Mouse (Mus musculus): ENCODE measurements at regions not wholly inside any gene's neighbourhood (a gene's known extent, or its start where the extent isn't known, plus 50 kb on each side); places are given as distances from the start of the nearest gene placed in this dataset.

- DNase-seq (ENCODE audit: low spot score), result no peak
These were observed 75.0 kb downstream of the Lbh start for GRCm38 (mm10) chr17:72993134-72993533.

GRCm38 (mm10) chr17:72993626-72994025 lies 75.5 kb downstream of the Lbh start:
- no peak for DNase-seq (ENCODE audit: low spot score)

DNA sequence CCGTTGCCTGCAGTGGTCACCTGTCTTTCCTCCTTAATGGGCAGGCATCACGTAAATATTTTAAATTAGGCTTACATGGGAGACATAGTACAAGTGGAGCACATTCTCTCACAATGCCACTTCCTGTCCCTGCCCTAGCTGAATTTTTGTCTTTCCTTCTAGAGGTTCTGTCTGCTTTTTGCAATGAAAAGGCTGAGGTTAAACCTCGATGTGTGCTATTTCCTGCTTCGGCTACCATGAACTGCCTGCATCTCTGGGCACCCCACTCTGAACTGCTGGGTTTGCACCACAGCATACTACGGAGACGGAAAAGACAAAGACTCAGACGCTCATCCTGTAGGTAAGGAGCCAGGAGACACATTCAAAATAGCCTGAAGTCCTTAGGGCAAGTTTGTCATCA lies 78.4 kb downstream of the Lbh start:
- no peak for DNase-seq (ENCODE audit: low spot score)

DNA sequence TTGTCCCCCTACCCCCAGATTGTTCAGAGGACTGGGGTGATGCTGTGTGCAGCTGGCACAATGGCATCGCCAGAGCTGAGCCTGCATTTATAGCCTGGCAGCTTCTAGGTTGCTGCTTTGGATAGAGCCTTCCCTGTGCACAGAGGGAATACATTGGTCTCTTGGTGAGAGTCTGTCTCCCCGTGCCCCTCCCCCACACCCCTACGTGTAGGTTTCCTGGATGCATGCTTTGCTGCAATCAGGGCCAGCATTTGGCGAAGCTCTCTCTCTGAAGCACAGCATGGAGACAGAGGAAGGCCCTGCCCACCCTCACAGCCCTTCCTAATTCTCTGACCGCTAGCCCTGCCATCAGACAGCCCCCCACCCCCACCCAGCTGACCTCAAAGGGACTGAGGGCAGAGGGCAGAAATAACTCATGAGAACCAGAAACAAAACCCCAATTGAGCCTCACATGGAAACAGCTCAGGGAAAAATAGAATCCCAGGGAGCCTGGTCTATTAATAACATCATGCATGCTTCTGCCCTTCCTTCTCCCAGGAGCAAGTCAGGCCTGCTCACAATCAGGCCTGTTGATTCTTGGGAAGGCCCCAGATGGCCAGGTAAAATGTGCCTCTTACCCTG lies 79.3 kb downstream of the Lbh start:
- DNase-seq (ENCODE audit: low spot score), result no peak

DNA sequence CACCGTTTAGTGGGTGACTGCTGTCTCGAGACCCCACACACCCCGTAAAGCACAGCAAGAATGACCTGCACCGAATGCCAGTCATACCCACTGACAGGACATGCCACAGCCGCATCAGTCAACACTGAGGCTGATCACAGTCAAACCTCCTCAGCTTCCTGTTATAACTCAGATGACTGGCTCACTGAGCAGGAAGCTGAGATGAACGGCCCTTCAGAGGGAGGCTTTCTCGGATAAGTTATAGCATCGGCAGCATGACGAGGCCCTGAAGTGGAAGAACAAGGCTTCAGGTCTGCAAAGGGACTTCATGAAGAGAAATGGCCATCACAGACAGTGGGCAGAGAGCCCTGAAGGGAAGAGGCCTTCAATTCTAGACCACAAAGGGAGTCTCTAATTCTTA lies 87.0 kb downstream of the Lbh start:
- no peak for DNase-seq (ENCODE audit: low spot score)

GRCm38 (mm10) chr17:73008901-73009300 lies 90.8 kb downstream of the Lbh start:
- DNase-seq (ENCODE audit: low spot score), result peak; percentile 41

GRCm38 (mm10) chr17:73009962-73010361 lies 91.9 kb downstream of the Lbh start:
- DNase-seq (ENCODE audit: low spot score), result peak; percentile 54

DNA sequence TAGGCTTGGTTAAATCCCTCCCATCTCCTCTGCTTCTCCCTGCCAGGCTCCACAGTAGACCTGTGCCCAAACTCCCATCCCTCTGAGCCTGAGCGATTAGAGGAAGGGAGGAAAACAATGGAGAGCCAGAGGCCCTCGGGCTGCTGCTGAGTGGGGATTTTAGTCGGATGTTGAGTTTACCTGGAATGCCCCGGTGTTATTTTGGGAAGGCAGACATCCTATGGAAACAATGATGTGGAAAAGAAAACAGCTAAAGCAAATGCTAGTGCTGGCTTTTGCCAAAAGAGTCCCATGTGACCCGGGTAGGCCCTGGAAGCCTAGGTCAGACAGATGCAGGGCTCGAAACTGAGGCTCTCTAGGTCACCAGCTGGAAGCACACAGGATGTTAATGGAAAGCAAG lies 94.3 kb downstream of the Lbh start:
- DNase-seq (ENCODE audit: low spot score), result no peak

DNA sequence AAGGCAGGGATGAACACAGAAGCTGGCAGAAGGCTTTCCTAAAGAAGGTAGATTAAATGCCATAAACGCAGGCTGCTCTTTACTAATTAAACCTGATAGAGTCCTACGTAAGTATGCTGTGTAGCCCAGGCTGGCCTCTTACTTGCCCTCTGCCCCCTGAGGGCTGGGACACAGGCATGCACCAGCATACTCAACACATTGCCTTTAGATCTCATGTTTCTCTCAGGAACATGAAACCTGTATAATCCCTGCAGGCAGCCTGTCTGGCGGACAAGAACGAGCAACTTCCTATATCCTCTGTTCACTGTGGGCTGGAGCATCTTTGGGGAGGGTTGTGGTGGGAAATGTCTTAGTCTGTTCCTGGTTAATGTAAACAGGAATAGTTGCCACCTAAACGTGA lies 94.8 kb upstream of the Lclat1 start:
- no peak for DNase-seq (ENCODE audit: low spot score)

DNA sequence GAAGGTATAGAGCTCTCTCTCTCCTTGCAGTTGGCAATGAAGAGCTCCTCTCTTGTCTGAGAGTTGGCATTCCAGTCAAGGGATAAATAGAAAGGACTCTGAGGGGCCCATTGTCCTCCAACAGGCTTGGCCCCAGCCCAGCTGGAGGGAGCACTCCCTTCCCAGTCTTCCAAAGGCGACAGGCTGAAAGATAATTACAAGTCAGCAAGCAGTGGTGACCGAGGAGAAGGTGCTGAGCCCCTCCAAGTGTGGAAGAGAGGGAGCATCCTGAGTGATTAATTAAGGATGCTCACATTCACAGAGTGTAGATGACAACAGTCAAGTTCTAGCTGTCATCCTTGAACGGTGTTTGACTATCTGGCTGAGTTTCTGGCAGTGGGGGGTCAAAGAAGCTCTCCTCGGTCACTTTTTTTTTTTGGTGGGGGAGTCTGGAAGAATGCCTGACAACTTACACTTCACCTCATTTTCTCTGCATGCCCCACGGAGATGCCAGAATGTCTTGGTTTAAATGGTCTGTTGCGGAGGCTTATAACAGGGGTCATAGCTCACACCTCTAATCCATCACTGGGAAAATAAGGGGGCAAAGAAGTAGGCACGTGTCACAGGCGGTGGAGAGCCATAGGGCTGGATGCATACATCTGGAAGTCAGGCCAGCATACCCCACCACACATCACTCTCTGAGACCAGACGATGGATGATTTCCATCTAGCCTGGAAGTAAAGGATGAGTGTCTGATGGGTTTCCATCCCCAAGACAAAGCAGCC lies 93.5 kb upstream of the Lclat1 start:
- DNase-seq (ENCODE audit: low spot score), result no peak

DNA sequence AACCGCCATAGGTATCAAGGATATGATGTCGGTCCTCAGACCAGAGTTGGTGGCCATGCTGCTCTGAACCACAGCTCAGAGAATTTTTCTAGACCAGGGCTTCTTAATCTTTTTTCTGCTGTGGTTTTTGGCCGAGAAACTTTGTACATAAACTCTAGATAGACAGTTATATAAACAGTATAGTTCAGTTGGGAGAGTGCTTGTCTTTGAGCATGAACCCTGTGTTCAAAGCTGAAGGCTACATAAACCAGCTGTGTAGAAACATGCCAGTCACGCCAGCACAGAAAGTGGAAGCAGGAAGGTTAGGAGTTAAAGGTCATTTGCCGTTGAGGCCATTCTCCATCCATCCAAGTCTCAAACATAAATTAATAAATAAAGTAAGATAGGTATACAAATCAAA lies 90.6 kb upstream of the Lclat1 start:
- DNase-seq (ENCODE audit: low spot score), result no peak

DNA sequence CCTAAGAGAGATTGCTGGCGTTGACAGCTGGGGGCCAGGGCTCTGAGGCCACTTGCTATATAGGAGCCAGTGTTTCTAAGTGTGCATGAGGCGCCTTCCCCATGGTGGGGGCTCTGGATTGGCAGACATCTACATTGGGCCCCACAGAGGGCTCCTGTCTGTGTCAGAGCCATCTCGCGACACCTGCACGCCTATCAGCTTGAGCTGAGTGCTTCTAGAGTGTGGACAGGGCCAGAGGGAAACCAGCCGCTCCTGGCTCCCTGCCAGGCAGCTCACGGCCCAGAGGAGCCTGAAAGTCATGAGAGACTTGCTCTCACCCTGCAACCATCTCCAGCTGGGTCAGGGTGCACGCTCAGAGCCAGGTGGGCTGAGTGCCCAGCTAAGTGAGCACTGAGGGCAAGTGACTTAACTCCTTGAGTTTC lies 85.1 kb upstream of the Lclat1 start:
- DNase-seq (ENCODE audit: low spot score), result peak; percentile 65

- no peak for DNase-seq (ENCODE audit: low spot score)
These were observed 84.2 kb upstream of the Lclat1 start for GRCm38 (mm10) chr17:73023362-73024107.

- no peak for DNase-seq (ENCODE audit: low spot score)
These were observed 80.7 kb upstream of the Lclat1 start for GRCm38 (mm10) chr17:73027122-73027521.

DNA sequence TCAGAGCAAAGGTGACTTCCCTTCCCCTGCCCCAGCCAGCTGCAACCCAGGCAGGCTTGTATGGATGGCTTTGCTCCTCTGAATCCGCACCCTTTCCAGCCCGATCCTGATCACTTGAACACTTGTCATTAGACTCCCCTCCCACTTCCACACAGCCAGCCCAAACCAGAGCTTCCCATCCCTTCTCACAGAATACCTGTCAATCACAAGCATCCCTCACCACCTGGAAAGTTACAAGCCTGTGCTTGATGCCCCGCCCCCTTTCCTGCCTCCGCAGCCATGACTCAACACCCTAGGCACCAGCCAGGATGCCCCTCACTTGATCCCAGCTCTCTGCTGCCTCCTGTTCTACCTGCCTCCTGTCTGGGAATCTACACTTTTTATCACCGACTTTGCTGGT lies 76.0 kb upstream of the Lclat1 start:
- DNase-seq (ENCODE audit: low spot score), result peak; percentile 26

GRCm38 (mm10) chr17:73032326-73032725 lies 75.5 kb upstream of the Lclat1 start:
- no peak for DNase-seq (ENCODE audit: low spot score)

DNA sequence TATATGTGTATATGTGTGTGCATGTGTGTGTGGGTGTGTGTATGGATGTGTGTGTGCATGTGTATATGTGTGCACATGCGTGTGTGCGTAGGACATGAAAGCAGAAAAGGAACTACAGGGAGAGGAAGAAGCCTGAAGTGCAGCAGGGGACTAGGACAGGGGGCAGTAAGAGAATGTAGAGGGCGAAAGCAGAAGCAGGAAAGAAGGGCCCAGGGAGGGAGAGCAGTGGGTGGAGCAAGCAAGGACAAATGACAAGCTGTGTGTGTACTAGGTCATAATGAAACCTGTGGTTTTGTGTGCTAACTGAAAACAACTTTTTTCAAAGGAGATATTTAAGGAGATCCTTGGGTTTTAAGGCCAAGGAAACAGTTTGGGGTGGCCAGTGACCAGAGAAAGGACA lies 73.4 kb upstream of the Lclat1 start:
- no peak for DNase-seq (ENCODE audit: low spot score)

DNA sequence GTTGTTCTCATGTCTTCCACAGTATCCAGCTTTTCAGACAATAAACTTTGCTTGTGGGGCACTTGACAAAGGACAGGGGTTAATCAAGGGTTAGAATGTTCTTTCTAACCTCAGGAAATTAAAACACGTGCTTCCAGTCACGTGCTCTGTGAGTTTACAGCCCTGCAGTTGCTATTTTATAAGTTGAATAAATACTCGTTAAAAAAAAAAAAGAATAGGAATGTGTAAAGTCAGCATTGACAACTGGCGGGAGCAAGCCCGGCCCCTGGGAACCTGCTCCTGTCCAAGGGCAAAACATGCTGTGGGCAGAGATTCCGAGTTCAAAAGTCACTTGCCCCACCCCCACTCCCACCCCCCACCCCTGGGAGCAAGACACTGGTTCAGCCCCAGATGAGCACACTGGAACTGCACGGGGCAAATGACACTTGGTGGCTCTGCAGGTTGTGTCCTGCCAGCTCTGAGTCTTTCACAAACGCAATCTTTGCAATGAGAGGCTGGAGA lies 72.8 kb upstream of the Lclat1 start:
- DNase-seq (ENCODE audit: low spot score), result no peak

DNA sequence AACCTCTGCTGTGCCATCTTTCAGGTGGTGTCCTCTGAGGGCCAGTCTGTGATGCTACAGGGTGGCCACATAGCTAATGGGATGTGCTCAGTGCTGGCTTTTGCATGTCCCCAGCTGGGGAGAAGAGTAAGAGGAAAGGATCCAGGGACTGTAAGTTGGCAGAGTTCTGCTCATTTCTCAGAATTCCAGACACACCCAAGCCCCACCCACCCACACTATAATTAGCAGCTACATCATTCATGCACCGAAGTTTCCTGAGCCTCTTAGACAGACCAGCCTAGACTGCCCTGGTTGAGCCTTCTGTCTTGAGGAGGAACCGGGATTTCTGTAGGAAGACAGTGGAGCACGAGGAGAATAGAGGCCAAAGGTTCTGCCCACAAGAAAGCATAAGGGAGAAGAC lies 70.9 kb upstream of the Lclat1 start:
- DNase-seq (ENCODE audit: low spot score), result no peak

DNA sequence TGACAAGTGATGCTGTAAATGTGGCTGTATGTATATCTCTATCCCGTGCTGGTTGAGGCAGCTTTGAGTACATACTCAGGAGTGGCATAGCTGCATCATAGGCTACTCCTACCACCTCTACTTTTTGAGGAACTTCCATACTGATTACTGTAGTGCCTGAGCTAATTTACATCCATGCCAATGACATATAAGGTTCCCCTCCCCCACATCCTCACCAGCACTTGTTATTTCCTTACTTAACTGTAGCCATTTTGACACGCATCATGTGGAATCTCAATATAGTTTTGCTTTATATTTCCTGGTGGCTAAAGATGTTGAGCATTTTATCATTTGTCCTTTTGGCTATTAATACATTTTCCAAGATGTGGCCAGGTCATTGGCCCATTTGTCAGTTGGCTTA lies 69.2 kb upstream of the Lclat1 start:
- DNase-seq (ENCODE audit: low spot score), result no peak

- DNase-seq (ENCODE audit: low spot score), result no peak
These were observed 62.7 kb upstream of the Lclat1 start for GRCm38 (mm10) chr17:73044918-73045580.

GRCm38 (mm10) chr17:73046985-73047384 lies 60.8 kb upstream of the Lclat1 start:
- no peak for DNase-seq (ENCODE audit: low spot score)

All from urinary bladder, postnatal 14 days (tissue).